25 mouse cellular contexts compared by ENCODE assay signal in genomic region chr4:83682866-83683265, GRCm38 (mm10).
DNase-seq lines count a peak whose midpoint lies in the region; ATAC-seq lines count a peak whose summit lies in the region.
"Had no signal": no experiment of that assay in that cellular context is flagged by ENCODE, and none has a peak within 500 bp of the region (broad histone marks: within the 10 kb centered on the region; RNA-seq: fewer than 3 reads in every experiment).

No protein-coding gene starts in this region.

- H3K9me3 ChIP-seq in neural tube, embryonic 15.5 days (replicated peaks) = no peaks in the 10 kb centered on the region

- H3K36me3 ChIP-seq in neural tube, embryonic 15.5 days = no peaks in the 10 kb centered on the region
- H3K36me3 ChIP-seq: G1E had no signal

- H3K9ac ChIP-seq in neural tube, embryonic 15.5 days (replicated peaks) = no peak overlapping the region

- no peaks in the 10 kb centered on the region for H3K4me1 ChIP-seq in neural tube, embryonic 15.5 days

- H3K27ac ChIP-seq in neural tube, embryonic 15.5 days (replicated peaks) = no peak overlapping the region

- H3K4me3 ChIP-seq in neural tube, embryonic 15.5 days (replicated peaks) = no peak overlapping the region

- H3K4me2 ChIP-seq in neural tube, embryonic 15.5 days = no peak overlapping the region

- ATAC-seq in erythroid progenitor cell, adult 5-6 weeks (replicated peaks; ENCODE audit: low FRiP score, poor library complexity, severe bottlenecking) = no peak
- ATAC-seq in neural tube, embryonic 15.5 days (ENCODE audit: low FRiP score) = no peak
- ATAC-seq: activated CD4-positive, CD25-positive, alpha-beta regulatory T cell, adult 4 months; CD4-positive, CD25-positive, alpha-beta regulatory T cell, adult 4 months; Patski had no signal

- no peaks in the 10 kb centered on the region for H3K27me3 ChIP-seq in neural tube, embryonic 15.5 days (replicated peaks)
- H3K27me3 ChIP-seq: CH12.LX, Patski had no signal

- WGBS in neural tube, embryonic 15.5 days = 93% methylated on average over 7 of the region's 7 CpGs

- DNase-seq in 3134 (ENCODE audit: extremely low read depth, insufficient read length, low spot score) (peak; percentile 54), 3T3-L1 (ENCODE audit: low read depth, low spot score) (peak; percentile 27), NIH3T3 (ENCODE audit: low read depth) (peak; percentile 68)
- peak; percentile 77 for DNase-seq in fibroblast of lung, adult 2 months (ENCODE audit: low read depth)
- DNase-seq in thymus, adult 18-20 months = no peak
- DNase-seq in gastrocnemius, postnatal 10 days = no peak
- DNase-seq: adrenal gland, adult 2 months; adrenal gland, adult 8-10 months; adrenal gland, postnatal 10 days; adrenal gland, postnatal 14 days; adrenal gland, postnatal 25 days; adrenal gland, postnatal 36 days; B cell, adult 2 months; cerebellum, adult 11 months; cerebellum, adult 11-12 months; cerebellum, adult 18-20 months; cerebellum, adult 2 months; cerebellum, adult 8-10 months had no signal

Comparison
In these comparisons a context has a peak if more than half of its experiments do, and no peak if none do; other contexts are left out.
1. DNase-seq: peak in 3134 (single experiment), 3T3-L1 (single experiment), NIH3T3 (single experiment) and fibroblast of lung, adult 2 months (single experiment); none in thymus, adult 18-20 months (0 of 2) and gastrocnemius, postnatal 10 days (single experiment).